Mouse (Mus musculus): ENCODE measurements at regions not wholly inside any gene's neighbourhood (a gene's known extent, or its start where the extent isn't known, plus 50 kb on each side); places are given as distances from the start of the nearest gene placed in this dataset.

DNA sequence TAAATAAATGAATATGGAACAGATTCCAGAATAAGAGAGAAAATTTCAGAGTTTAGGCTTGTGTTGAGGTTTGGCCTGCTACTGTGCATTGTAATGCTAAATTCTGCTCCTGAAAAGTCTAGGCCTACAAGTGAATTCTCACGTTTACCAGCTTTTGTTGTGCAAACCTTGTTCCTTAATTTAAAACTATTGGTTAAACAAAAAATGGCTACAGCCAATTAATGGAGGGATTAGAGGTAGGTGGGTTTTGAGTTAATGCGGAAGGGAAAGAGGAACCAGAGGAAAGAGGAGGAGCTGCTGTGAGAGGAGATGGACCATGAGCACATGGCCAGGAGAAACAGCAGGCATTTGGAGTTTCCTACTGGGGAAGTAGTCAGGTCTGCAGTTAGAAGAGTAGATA is 79.1 kb upstream of the Tle4 start:
- DNase-seq (ENCODE audit: low read depth, low spot score), result no peak

DNA sequence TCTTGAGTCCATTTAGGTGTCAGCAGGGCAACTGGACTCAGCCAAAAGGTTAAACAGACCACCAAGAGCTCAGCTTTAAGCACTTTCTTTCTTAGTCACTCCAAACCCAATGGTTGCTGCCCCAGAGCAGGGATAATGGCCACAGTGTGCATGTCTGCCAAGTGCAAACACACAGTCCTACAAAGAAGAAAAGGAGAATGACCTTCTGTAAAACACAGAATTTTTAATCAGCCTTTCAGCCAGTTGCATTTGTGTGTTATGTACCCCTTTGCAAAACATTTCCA is 72.9 kb upstream of the Tle4 start:
- DNase-seq (ENCODE audit: low read depth, low spot score), result peak; percentile 28

DNA sequence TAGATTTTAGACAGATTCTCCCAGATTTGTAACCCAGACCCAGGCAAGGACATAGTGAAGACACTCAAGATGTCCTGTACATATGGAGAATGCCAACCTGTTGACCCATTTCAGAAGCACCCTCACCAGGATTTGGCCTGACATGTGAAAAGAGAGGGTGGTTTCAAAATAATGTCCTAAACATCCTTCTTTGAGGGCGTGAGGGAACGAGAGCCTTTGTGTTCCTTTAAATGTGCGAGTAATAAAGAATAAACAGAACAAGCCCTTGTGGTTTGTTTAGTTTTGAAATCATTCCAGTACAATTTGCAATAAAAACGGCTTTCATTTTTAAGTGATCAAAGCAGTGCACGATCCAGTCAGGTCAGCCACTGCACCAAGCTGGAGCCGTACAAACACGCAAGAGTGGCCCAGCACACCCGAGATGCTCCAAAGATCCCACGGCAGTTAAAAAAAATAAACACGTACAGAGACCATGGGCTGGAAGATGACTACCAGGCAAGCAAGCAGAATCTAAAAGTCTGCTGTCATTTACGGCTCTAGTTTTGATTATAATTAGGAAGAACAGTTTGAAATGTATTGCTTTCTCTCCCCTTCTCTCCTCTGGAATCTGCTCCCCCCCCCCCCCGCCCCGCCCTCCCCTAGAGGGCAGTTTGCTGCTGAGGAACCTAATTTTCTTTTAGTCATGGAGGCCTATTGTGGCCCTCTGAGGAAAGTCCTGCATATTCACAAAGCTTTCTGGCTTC is 72.4 kb upstream of the Tle4 start:
- no peak for DNase-seq (ENCODE audit: low read depth, low spot score)

DNA sequence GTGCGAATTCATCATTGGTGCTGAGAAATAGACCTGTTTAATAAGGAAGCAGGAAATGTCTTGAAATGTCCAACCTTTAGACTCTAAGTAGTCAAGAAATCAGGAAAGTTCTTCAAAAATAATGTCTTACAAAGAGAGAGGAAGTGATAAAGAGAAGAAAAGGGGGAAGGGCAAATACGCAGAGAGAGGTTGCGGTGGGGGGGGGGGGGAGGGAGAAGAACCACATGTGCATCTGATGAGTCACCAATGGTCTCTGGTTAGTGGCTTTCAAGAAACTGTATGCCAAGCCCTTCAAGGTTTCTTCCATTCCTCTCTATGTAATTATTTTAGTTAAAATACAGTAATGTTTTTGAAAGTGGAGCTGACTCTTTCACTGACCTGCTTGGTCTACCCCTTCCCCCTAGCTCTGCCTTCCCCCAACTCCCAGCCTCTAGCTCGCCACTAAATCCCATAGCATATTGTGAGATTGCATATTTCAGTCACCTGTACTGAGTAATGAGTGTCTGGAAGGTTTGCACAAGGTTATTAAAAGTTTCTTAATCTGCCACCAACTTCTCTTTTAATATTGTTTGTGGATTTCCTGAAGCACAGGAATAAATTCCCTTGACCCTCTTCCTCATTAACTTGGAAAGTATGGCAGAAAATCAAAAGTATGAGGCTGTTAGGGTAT is 70.8 kb upstream of the Tle4 start:
- DNase-seq (ENCODE audit: low read depth, low spot score), result no peak

- no peak for DNase-seq (ENCODE audit: low read depth, low spot score)
These were observed 67.0 kb upstream of the Tle4 start for GRCm38 (mm10) chr19:14664682-14665417.

DNA sequence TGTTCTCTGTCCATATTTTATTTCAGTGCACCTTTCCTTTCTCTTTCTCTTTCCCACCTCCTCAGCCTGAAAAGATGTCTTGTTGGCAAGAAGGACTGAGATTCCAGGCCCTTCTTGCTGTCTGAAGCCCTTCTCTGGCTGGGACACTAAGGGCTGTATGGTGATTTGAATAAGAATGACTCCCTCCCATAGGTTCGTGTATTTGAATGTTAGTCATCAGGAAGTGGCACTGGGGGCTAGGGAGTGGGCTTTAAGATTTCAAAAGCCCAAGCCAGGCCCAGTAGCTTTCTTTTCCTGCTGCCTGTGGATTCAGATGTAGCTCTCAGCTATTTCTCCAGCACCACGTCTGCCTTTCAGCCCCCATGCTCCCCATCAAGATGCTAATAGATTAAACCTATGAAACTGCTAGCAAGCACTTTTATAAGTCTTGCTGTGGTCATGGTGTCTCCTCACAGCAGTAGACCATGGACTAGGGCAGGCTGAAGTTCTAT is 66.3 kb upstream of the Tle4 start:
- DNase-seq (ENCODE audit: low read depth, low spot score), result no peak

DNA sequence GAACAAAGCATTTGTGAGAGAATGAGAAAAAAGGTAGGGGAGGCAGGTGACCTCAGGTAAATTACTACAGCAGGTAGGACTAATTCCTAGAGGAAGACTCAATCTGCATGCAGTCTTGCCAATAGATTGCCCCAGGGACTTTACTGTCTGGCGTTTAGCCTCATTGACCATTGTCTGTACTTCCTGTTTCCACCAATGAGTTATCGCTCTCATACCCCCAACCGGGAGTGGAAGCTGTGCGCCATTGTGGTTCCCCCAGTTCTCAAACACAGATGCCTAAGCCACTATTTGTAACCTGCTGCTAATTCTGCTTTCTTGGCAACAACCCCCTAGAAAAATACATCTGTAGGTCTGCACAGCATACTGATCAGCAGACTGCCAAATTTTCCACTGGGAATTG is 65.5 kb upstream of the Tle4 start:
- DNase-seq (ENCODE audit: low read depth, low spot score), result no peak

DNA sequence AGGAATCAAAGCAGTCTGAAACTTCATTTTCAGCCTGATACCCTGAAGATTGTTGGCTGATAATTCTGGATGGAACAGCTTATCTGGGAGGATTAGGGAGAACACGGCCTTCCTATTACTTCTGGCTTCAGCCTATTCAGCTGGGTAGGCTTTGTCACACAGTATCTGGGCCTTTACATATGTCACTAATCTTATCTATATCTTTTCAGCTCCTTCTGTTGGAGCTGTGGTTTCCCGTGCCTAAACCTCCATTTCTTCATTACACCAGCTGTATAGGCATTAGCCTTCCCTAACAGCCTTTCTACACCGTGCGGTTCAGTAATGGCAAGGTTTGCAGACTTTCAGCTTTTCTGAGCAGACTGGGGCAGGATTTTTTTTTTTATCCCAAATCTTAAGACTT is 61.9 kb upstream of the Tle4 start:
- DNase-seq (ENCODE audit: low read depth, low spot score), result no peak

DNA sequence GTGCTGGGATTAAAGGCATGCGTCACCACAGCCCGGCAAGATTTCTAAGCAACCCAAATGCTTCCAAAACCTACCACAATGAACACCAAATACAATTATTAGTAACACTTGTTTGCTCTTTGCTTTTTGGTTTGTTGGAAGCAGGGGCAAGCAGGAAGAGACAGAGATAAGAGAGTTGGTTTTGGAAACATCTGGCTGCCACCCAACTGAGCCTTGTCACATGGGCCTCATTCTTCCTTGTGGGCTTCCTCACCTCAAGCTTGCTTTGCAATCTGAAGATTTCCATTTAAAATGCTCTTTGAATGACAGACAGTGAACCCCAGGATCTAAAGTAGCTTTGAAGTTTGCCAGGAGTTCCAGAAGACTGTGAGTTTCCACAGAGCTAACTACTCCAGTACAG is 60.6 kb upstream of the Tle4 start:
- no peak for DNase-seq (ENCODE audit: low read depth, low spot score)

DNA sequence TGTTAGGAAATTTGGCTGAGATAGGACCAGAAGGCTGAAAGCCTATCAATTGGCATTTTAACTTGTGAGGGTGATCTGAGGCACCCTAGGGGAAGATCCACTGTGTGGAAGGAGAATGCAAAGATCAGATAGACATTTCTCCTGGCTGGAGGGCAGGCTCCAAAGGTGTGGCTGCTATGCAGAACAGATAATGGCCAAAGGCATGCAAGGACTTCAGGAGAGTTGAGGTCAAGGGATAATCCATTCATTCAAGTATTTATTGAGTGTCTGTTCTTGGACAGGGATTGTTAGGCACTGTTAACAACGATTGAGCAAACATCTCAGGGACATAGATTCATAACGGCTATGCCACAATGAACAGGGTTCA is 58.2 kb upstream of the Tle4 start:
- DNase-seq (ENCODE audit: low read depth, low spot score), result no peak

DNA sequence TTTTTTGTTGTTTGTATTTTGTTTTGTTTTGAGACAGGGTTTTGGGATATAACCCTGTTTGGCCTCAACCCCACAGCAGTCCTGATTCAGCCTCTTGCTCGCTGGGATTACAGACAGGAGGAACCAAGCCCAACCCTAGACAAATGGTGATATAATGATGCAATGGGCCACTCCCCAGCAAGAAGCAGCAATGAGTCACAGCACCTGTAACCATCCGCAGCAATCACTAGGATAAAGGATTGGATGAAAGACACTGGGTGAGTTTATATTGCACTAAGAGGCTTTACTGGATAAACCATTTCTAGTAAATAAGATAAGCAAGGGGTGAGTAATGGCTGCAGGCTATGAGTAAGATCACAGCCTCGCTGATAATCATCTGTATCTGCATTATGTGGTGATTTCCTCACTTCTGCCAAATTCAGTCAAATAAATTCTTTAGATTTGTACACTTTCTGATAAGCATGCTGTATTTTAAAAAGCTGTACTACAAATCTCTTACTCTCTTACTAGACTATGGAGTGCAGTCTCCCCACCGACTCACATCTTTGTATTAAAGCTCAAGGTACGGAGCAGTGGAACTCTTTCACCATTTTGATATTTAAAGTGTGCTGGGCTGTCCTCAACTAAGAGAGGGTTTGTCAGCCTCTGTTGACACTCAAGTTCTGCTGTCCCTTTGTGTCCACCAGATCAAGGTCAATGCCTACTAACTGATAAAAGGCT is 57.6 kb upstream of the Tle4 start:
- no peak for DNase-seq (ENCODE audit: low read depth, low spot score)

Measured in brain, embryonic 18.5 days (tissue).